Mouse (Mus musculus) erythroblast, embryonic 14.5 days (primary cell): Measurements from ENCODE around the gene Cybrd1.

ENCODE experiments used
- GATA1 ChIP-seq: IDR thresholded peaks from 2 replicates; pipeline ENCODE4 v1.6.1; 2012; ENCODE audit warnings: low read length, inconsistent platforms, mixed read lengths
- TAL1 ChIP-seq: IDR thresholded peaks from 3 replicates; pipeline ENCODE4 v1.6.1; 2012; ENCODE audit warnings: low read length, inconsistent platforms, mixed read lengths

DNA sequence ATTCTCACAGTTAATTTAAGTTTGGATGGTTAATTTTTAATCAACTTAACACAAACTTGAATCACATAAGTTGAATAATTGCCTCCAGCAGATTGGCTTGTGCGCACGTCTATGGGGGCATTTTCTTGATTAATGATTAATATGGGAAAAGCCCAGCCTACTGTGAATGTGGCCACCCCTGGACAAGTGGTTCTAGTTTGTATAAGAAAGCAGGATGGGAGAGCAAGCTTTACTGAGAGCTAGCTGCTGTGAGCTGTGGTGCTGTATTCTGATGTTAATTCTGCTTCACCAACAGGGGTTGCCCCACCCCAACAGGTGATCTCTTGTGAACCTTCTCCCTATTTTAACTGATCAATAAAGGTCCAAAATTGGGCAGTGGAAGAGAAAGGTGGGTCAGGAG is 71.1 kb downstream of the Cybrd1 start:
- TF ChIP-seq TAL1 = no peak
- TF ChIP-seq GATA1 = no peak
